Mouse (Mus musculus) heart, adult 18-20 months (tissue): ENCODE measurements around the gene Mmab. TPM values are rescaled to one million over a fixed set of nuclear protein-coding genes. Genes with fewer than 3 reads are reported as not detected.

Experiments used
- microRNA-seq, 2 experiments: library from miRNA; unstranded; fragments of <30 nt; microRNA quantifications; one replicate each; pipeline ENCODE4 v1.2.0; 2022
- total RNA-seq, 2 experiments: library from RNA; stranded (reverse); gene quantifications; 2 replicates each; pipeline ENCODE4 v1.2.3; 2021

Mmab gene
- total RNA-seq, 2 experiments from 2014 or later = 22.3 to 26.3 TPM

Small RNAs within 50 kb of the gene (microRNA-seq; reads per million reads assigned to microRNA genes)
- 0 reads per million in 2 experiments for gene Mir7027

Other genes with a start within 250 kb of the Mmab start
- gene Foxn4, start 170.3 kb downstream of the Mmab start, total RNA-seq = not detected
- gene Myo1h, start 154.9 kb downstream of the Mmab start, total RNA-seq = under 1 TPM; 0.27 to 0.85 TPM
- 10 to 100 TPM; 49.1 to 51.0 TPM for gene Kctd10, start 63.6 kb downstream of the Mmab start, total RNA-seq
- gene Ube3b, start 63.5 kb downstream of the Mmab start, total RNA-seq = 10 to 100 TPM; 98.2 to 98.3 TPM
- 1 to 10 TPM; 9.2 TPM for gene Mvk, start 209 bp upstream of the Mmab start, total RNA-seq
- gene Fam222a, start 124.0 kb upstream of the Mmab start, total RNA-seq = 1 to 10 TPM; 2.6 to 3.3 TPM
- 1 to 10 TPM; 5.0 to 6.4 TPM for gene Trpv4, start 214.4 kb upstream of the Mmab start, total RNA-seq
- 10 to 100 TPM; 16.9 to 20.0 TPM for gene Gltp, start 246.9 kb upstream of the Mmab start, total RNA-seq